Mouse (Mus musculus) CH12.LX (cell line): ENCODE measurements at regions not wholly inside any gene's neighbourhood (a gene's known extent, or its start where the extent isn't known, plus 50 kb on each side); places are given as distances from the start of the nearest gene placed in this dataset.

Experiments used
- DNase-seq: peaks from one replicate; pipeline ENCODE4 v3.0.0-alpha.2; 2013; ENCODE audit errors: extremely low read depth
- H3K27ac ChIP-seq: 2 replicates; pipeline ENCODE4 v1.5.1; 2012; ENCODE audit warnings: low read depth, mild to moderate bottlenecking, control low read depth, moderate library complexity; ENCODE audit not compliant: insufficient read depth
- H3K27me3 ChIP-seq: replicated peaks from 2 replicates; pipeline ENCODE3; 2012; ENCODE audit warnings: inconsistent platforms
- H3K36me3 ChIP-seq, 2 experiments: replicated peaks in 1 of 2; 2 replicates each; pipeline versions ENCODE3 to v1.6.1; 2012; ENCODE audit warnings: inconsistent platforms in 1 of 2, low read length in 1 of 2, mild to moderate bottlenecking in 1 of 2, mixed read lengths in 1 of 2, moderate library complexity in 1 of 2; ENCODE audit not compliant: control insufficient read depth in 1 of 2, insufficient read depth in 1 of 2
- H3K4me1 ChIP-seq, 2 experiments: 2 replicates each; pipeline ENCODE4 v1.6.1; 2012; ENCODE audit warnings: inconsistent platforms in 1 of 2, moderate library complexity in 1 of 2; ENCODE audit not compliant: insufficient read depth in 2 of 2, control insufficient read depth in 1 of 2
- H3K4me2 ChIP-seq: 2 replicates; pipeline ENCODE4 v1.6.1; 2012; ENCODE audit warnings: low read depth, mild to moderate bottlenecking, control low read depth; ENCODE audit not compliant: poor library complexity, insufficient read depth, severe bottlenecking
- H3K4me3 ChIP-seq, 3 experiments: fragments of 150-350 bp in 1 of 3; sonication (generic) in 1 of 3; replicated peaks in 1 of 3; 2 replicates each; pipeline versions ENCODE3 to v1.5.1; 2011 to 2012; ENCODE audit warnings: low read depth in 2 of 3, low read length in 2 of 3, mild to moderate bottlenecking in 2 of 3, moderate library complexity in 2 of 3, control low read depth in 1 of 3, improper control_type of control experiment in 1 of 3, inconsistent platforms in 1 of 3, mixed read lengths in 1 of 3; ENCODE audit not compliant: poor library complexity in 1 of 3
- H3K79me2 ChIP-seq: replicated peaks from 2 replicates; pipeline ENCODE4 v1.6.1; 2012; ENCODE audit warnings: mild to moderate bottlenecking, moderate library complexity; ENCODE audit not compliant: control insufficient read depth, poor library complexity, insufficient read depth, severe bottlenecking; ENCODE audit errors: extremely low read depth
- H3K9ac ChIP-seq: 2 replicates; pipeline ENCODE4 v1.6.1; 2012; ENCODE audit warnings: low read depth, mild to moderate bottlenecking, control low read depth, moderate library complexity; ENCODE audit not compliant: insufficient read depth
- H3K9me3 ChIP-seq: replicated peaks from 2 replicates; pipeline ENCODE3; 2012; ENCODE audit warnings: low read length, inconsistent platforms, mixed read lengths
- CHD1 ChIP-seq: IDR thresholded peaks from 2 replicates; pipeline ENCODE4 v1.6.1; 2012; ENCODE audit warnings: low read depth, low read length, improper control_type of control experiment, inconsistent platforms
- CHD2 ChIP-seq: IDR thresholded peaks from 2 replicates; pipeline ENCODE4 v1.6.1; 2011; ENCODE audit warnings: low read length, improper control_type of control experiment
- CTCF ChIP-seq, 2 experiments: IDR thresholded peaks in 1 of 2; conservative IDR thresholded peaks in 1 of 2; 2 replicates each; pipeline ENCODE4 v1.5.1; 2011 to 2012; ENCODE audit warnings: low read depth in 2 of 2, low read length in 2 of 2, improper control_type of control experiment in 1 of 2, inconsistent platforms in 1 of 2, mild to moderate bottlenecking in 1 of 2, moderate library complexity in 1 of 2
- E2F4 ChIP-seq: IDR thresholded peaks from 2 replicates; pipeline ENCODE4 v1.6.1; 2011; ENCODE audit warnings: low read depth, low read length, improper control_type of control experiment; ENCODE audit not compliant: insufficient replicate concordance
- ELF1 ChIP-seq: IDR thresholded peaks from 2 replicates; pipeline ENCODE4 v1.6.1; 2014; ENCODE audit warnings: low read depth, mild to moderate bottlenecking, inconsistent platforms, low read length, improper control_type of control experiment
- EP300 ChIP-seq: IDR thresholded peaks from 2 replicates; pipeline ENCODE4 v1.6.1; 2011; ENCODE audit warnings: low read length, improper control_type of control experiment
- ETS1 ChIP-seq: conservative IDR thresholded peaks from 2 replicates; pipeline ENCODE4 v1.6.1; 2012; ENCODE audit warnings: low read depth, mild to moderate bottlenecking, inconsistent platforms, low read length, improper control_type of control experiment, moderate library complexity
- IRF4 ChIP-seq: IDR thresholded peaks from 2 replicates; pipeline ENCODE4 v1.6.1; 2014; ENCODE audit warnings: low read depth, mild to moderate bottlenecking, inconsistent platforms, low read length, improper control_type of control experiment
- JUND ChIP-seq: conservative IDR thresholded peaks from 2 replicates; pipeline ENCODE4 v1.6.1; 2011; ENCODE audit warnings: low read depth, low read length, improper control_type of control experiment
- KAT2A ChIP-seq: IDR thresholded peaks from 2 replicates; pipeline ENCODE4 v1.6.1; 2012; ENCODE audit warnings: low read length, improper control_type of control experiment, inconsistent platforms; ENCODE audit not compliant: insufficient replicate concordance
- MAFK ChIP-seq: IDR thresholded peaks from 2 replicates; pipeline ENCODE4 v1.6.1; 2011; ENCODE audit warnings: low read length, improper control_type of control experiment; ENCODE audit not compliant: insufficient replicate concordance
- MAX ChIP-seq: IDR thresholded peaks from 2 replicates; pipeline ENCODE4 v1.6.1; 2011; ENCODE audit warnings: low read length, improper control_type of control experiment
- MAZ ChIP-seq: IDR thresholded peaks from 2 replicates; pipeline ENCODE4 v1.6.1; 2012; ENCODE audit warnings: low read depth, mild to moderate bottlenecking, inconsistent platforms, low read length, improper control_type of control experiment, moderate library complexity
- MEF2A ChIP-seq: IDR thresholded peaks from 2 replicates; pipeline ENCODE4 v1.6.1; 2014; ENCODE audit warnings: low read depth, mild to moderate bottlenecking, inconsistent platforms, low read length, improper control_type of control experiment, borderline replicate concordance
- MXI1 ChIP-seq: IDR thresholded peaks from 2 replicates; pipeline ENCODE4 v1.6.1; 2011; ENCODE audit warnings: mild to moderate bottlenecking, low read depth, low read length, improper control_type of control experiment
- MYC ChIP-seq: IDR thresholded peaks from 2 replicates; pipeline ENCODE4 v1.6.1; 2011; ENCODE audit warnings: low read depth, mild to moderate bottlenecking, improper control_type of control experiment, low read length
- NELFE ChIP-seq: IDR thresholded peaks from 2 replicates; pipeline ENCODE4 v1.6.1; 2011; ENCODE audit warnings: low read depth, low read length, improper control_type of control experiment
- POLR2A ChIP-seq: IDR thresholded peaks from 2 replicates; pipeline ENCODE4 v1.6.1; 2011; ENCODE audit warnings: low read depth, mild to moderate bottlenecking, improper control_type of control experiment, low read length
- RCOR1 ChIP-seq: conservative IDR thresholded peaks from 2 replicates; pipeline ENCODE4 v1.6.1; 2012; ENCODE audit warnings: low read depth, mild to moderate bottlenecking, inconsistent platforms, low read length, improper control_type of control experiment
- SMC3 ChIP-seq: IDR thresholded peaks from 2 replicates; pipeline ENCODE4 v1.6.1; 2011; ENCODE audit warnings: low read depth, low read length, improper control_type of control experiment
- TCF12 ChIP-seq: IDR thresholded peaks from 2 replicates; pipeline ENCODE4 v1.6.1; 2014; ENCODE audit warnings: low read depth, mild to moderate bottlenecking, inconsistent platforms, low read length, improper control_type of control experiment
- USF1 ChIP-seq: IDR thresholded peaks from 2 replicates; pipeline ENCODE4 v1.6.1; 2014; ENCODE audit warnings: low read depth, mild to moderate bottlenecking, inconsistent platforms, low read length, improper control_type of control experiment
- USF2 ChIP-seq: conservative IDR thresholded peaks from 2 replicates; pipeline ENCODE4 v1.6.1; 2011; ENCODE audit warnings: low read depth, low read length, improper control_type of control experiment
- ZC3H11A ChIP-seq: IDR thresholded peaks from 2 replicates; pipeline ENCODE4 v1.6.1; 2012; ENCODE audit warnings: low read depth, mild to moderate bottlenecking, inconsistent platforms, low read length, improper control_type of control experiment
- ZMIZ1 ChIP-seq: IDR thresholded peaks from 2 replicates; pipeline ENCODE4 v1.6.1; 2012; ENCODE audit warnings: low read depth, mild to moderate bottlenecking, inconsistent platforms, low read length, improper control_type of control experiment
- ZNF384 ChIP-seq: IDR thresholded peaks from 2 replicates; pipeline ENCODE4 v1.6.1; 2012; ENCODE audit warnings: low read depth, low read length, improper control_type of control experiment, inconsistent platforms
- dilution Hi-C: fragments of 300-500 bp; cut with MboI; formaldehyde crosslinking; loops from 2 replicates; pipeline ENCODE4 v1.14.3; 2020; ENCODE audit warnings: low sequenced_read_pairs; ENCODE audit not compliant: extremely low pct_unique_long_range_greater_than_20kb, extremely low pct_ligation_motif_present
- in situ Hi-C: fragments of 300-500 bp; cut with MboI; formaldehyde crosslinking; loops from 3 replicates; pipeline ENCODE4 v1.14.3; 2019; ENCODE audit warnings: low sequenced_read_pairs, low pct_ligation_motif_present, low pct_unique_long_range_greater_than_20kb, mixed read lengths

DNA sequence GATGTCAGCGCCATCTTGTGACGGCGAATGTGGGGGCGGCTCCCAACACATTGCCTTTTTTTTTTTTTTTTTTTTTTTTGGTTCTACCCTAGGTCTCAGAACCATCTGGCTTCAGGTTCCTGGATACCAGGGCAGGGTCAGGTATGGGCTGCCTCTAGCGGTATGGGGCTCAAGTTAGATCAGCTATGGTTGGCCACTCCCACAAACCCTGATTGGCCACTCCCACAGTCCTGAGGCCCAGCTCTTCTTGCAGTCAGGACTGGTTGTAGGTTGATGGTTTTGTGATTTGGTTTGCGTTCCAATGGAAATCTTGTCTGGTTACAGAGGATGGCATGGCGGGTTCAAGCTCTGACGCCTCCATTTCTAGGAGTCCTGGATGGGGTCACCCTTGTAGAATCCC, 72.2 kb upstream of the Btg3 start (continued):
- no peak for TF ChIP-seq USF1

DNA sequence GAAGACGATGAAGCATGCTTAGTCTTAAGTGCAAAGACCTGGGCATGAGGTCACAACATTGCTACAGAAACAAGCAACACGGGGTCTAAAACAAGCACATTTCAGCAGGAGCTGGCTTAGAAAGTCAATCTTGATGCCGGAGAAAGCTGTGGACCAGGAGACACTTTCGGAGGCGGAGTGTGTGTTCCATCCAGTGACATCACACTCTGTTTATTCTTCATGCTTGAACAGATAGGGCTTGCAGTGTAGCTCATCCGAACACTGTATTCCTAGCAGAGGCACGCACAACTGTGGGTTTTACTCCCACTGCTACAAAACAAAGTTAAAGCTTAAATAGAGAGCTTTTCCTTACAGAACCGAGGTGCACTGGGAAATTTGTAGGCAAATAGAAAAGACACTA, 66.3 kb upstream of the Btg3 start:
- DNase-seq: no peak
- Histone ChIP-seq H3K79me2 (no peaks in the 10 kb centered on the region), H3K4me2 (no peak overlapping the region), H3K36me3 (no peaks in the 10 kb centered on the region), H3K4me3 (no peak overlapping the region), H3K27ac (no peak overlapping the region), H3K9ac (no peak overlapping the region), H3K4me1 (no peaks in the 10 kb centered on the region), H3K9me3 (peaks cover 8% of the 10 kb centered on the region), H3K27me3 (no peaks in the 10 kb centered on the region)
- in situ Hi-C loops: no loop called here
- TF ChIP-seq ELF1: no peak
- TF ChIP-seq MAX: no peak
- TF ChIP-seq ZC3H11A: no peak
- no peak for TF ChIP-seq TCF12
- TF ChIP-seq POLR2A: no peak
- no peak for TF ChIP-seq USF1
- no peak for TF ChIP-seq SMC3
- no peak for TF ChIP-seq ZMIZ1
- TF ChIP-seq CHD2: no peak
- TF ChIP-seq EP300: no peak
- dilution Hi-C loops: no loop called here

DNA sequence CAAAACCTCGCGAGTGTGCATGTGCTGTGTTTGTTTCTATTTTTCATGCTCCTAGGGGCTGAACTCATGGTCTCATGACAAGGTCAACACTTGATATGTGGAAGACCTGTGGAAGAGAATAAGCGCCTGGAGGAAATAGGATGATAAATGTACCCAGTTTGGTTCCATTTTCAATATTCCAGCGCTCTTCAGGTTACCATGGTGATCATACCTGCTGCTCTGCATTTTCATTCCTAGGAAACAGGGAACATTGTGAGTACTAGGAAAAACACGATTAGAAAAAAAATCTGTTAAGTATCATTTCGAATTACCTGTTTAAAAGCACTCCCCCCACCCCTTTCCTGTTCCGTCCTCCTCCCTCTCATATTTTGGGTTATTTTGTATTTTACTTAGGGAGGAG, 65.8 kb upstream of the Btg3 start:
- no peaks in the 10 kb centered on the region for H3K79me2 ChIP-seq
- no peak overlapping the region for H3K4me3 ChIP-seq
- TF ChIP-seq ETS1 (no peak), E2F4 (no peak), RCOR1 (no peak), CTCF (conservative IDR thresholded peaks at IDR 0.05 in 1 of 2, IDR thresholded peaks at IDR 0.05 in 1 of 2; ENCODE audit: low read depth in 2 of 2, low read length in 2 of 2) (no peak)
- dilution Hi-C loops: no loop called here
- no peak overlapping the region for H3K27ac ChIP-seq
- no peaks in the 10 kb centered on the region for H3K27me3 ChIP-seq
- in situ Hi-C loops: no loop called here
- H3K9ac ChIP-seq: no peak overlapping the region
- no peaks in the 10 kb centered on the region for H3K4me1 ChIP-seq
- no peaks in the 10 kb centered on the region for H3K36me3 ChIP-seq
- no peak overlapping the region for H3K4me2 ChIP-seq
- no peak for DNase-seq
- H3K9me3 ChIP-seq: peaks cover 8% of the 10 kb centered on the region

DNA sequence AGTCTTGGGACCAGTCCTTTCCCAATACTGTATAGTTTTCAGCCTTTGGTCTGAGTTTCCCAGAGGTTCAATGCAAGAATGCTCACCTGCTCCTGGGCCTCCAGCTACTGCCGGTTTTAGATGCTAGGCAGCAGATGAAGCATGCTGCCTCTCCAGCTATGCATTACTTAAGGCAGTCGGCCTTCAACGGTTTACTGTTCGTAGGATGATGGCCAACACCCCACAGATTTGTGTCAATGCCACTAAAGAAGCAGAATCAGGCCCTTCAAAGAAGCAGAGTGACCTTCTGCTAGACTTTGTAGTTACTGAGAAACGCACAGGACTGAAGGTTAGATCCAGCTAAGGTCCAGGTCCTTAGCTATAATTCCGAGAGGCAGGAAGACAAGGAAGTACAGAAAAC, 65.0 kb upstream of the Btg3 start:
- H3K27ac ChIP-seq: no peak overlapping the region
- in situ Hi-C loops: no loop called here
- dilution Hi-C loops: no loop called here
- TF ChIP-seq NELFE (no peak), E2F4 (no peak), ZNF384 (no peak), ZMIZ1 (no peak), JUND (no peak), CHD2 (no peak), EP300 (no peak), MAZ (no peak), ZC3H11A (no peak), ELF1 (no peak), USF1 (no peak), MAFK (no peak), MEF2A (no peak), CHD1 (no peak), IRF4 (no peak), KAT2A (no peak), USF2 (no peak), MXI1 (no peak), MYC (no peak)

More for the DNA sequence above, 65.0 kb upstream of the Btg3 start:
- Histone ChIP-seq H3K9ac (no peak overlapping the region), H3K9me3 (peaks cover 8% of the 10 kb centered on the region), H3K4me3 (no peak overlapping the region), H3K79me2 (no peaks in the 10 kb centered on the region), H3K4me2 (no peak overlapping the region), H3K27me3 (no peaks in the 10 kb centered on the region), H3K36me3 (no peaks in the 10 kb centered on the region), H3K4me1 (no peaks in the 10 kb centered on the region)
- DNase-seq: no peak
